Mouse (Mus musculus) midbrain, embryonic 11.5 days (tissue): ENCODE results near the gene Apol7a. TPM values are rescaled to one million over a fixed set of nuclear protein-coding genes. Genes with fewer than 3 reads are reported as not detected.
"Not testable (repeated sequence)": the region's sequence is repeated elsewhere in the genome, so short reads cannot be mapped to it uniquely, and the experiment has no call there.

Experiments
- ATAC-seq: fragments of 200-750 bp; cut with Nextera tagmentation; 2 replicates; pipeline ENCODE4 v1.8.0; 2017; ENCODE audit warnings: moderate TSS enrichment, moderate library complexity; ENCODE audit not compliant: low FRiP score
- DNase-seq: peaks from one replicate; pipeline ENCODE4 v3.0.0; 2015; ENCODE audit warnings: low spot score; ENCODE audit errors: missing footprints
- H3K27ac ChIP-seq: fragments of 300-500 bp; sonication (generic); 2 replicates; pipeline ENCODE4 v1.5.1; 2014; ENCODE audit warnings: low read depth, low read length
- H3K27me3 ChIP-seq: fragments of 300-500 bp; sonication (generic); 2 replicates; pipeline ENCODE4 v1.6.1; 2014; ENCODE audit warnings: mild to moderate bottlenecking, low read length, moderate library complexity, mixed read lengths; ENCODE audit not compliant: control insufficient read depth, insufficient read depth
- H3K36me3 ChIP-seq: fragments of 300-500 bp; sonication (generic); 2 replicates; pipeline ENCODE4 v1.6.1; 2014; ENCODE audit warnings: mild to moderate bottlenecking, low read length, moderate library complexity, mixed read lengths; ENCODE audit not compliant: control insufficient read depth, insufficient read depth
- H3K4me1 ChIP-seq: fragments of 300-500 bp; sonication (generic); 2 replicates; pipeline ENCODE4 v1.6.1; 2014; ENCODE audit warnings: low read length; ENCODE audit not compliant: control insufficient read depth, insufficient read depth
- H3K4me2 ChIP-seq: fragments of 300-500 bp; sonication (generic); 2 replicates; pipeline ENCODE4 v1.6.1; 2014; ENCODE audit warnings: mild to moderate bottlenecking, moderate library complexity
- H3K4me3 ChIP-seq: fragments of 300-500 bp; sonication (generic); 2 replicates; pipeline ENCODE4 v1.5.1; 2014; ENCODE audit warnings: low read depth, low read length
- H3K9ac ChIP-seq: fragments of 300-500 bp; sonication (generic); 2 replicates; pipeline ENCODE4 v1.6.1; 2014; ENCODE audit warnings: low read length
- H3K9me3 ChIP-seq: fragments of 300-500 bp; sonication (generic); 2 replicates; pipeline ENCODE4 v1.6.1; 2016; ENCODE audit warnings: low read length; ENCODE audit not compliant: control insufficient read depth
- WGBS: fragments of 180-500 bp; shearing (Covaris S2); extraction: QIAGEN DNeasy Blood & Tissue Kit; methylation state at CpG from one replicate; pipeline ENCODE4 v1.1.7; 2014; 5-methylcytosine and 5-hydroxymethylcytosine counted together
- polyA plus RNA-seq: library from polyadenylated mRNA; unstranded; fragments of >200 nt; fragmentation: Nextera tagmentation; extraction: Ambion mirVana; gene quantifications from 2 replicates; pipeline ENCODE4 v1.2.1, GENCODE M21; 2014

The Apol7a gene
- polyA plus RNA-seq, 1 experiment from 2014 or later: not detected

GRCm38 (mm10) chr15:77412695-77413094 is 13.8 kb upstream of the Apol7a start:
- H3K9ac ChIP-seq, H3K36me3 ChIP-seq, H3K4me2 ChIP-seq, H3K27me3 ChIP-seq, H3K27ac ChIP-seq, ATAC-seq, H3K4me3 ChIP-seq, H3K9me3 ChIP-seq, H3K4me1 ChIP-seq: not testable (repeated sequence)
- 31% methylated on average over 4 of the region's 4 CpGs for WGBS
- DNase-seq: peak; percentile 84

- 71% methylated on average over 1 of the region's 4 CpGs for WGBS
- not testable (repeated sequence) for H3K4me3 ChIP-seq, DNase-seq, H3K27me3 ChIP-seq, ATAC-seq, H3K36me3 ChIP-seq, H3K27ac ChIP-seq, H3K9ac ChIP-seq, H3K4me2 ChIP-seq, H3K9me3 ChIP-seq, H3K4me1 ChIP-seq
Measured at GRCm38 (mm10) chr15:77411035-77411434, 12.1 kb upstream of the Apol7a start, which contains the start of gene Apol9a. TSS of gene Apol9a (minus strand) at chr15:77411135.

- H3K36me3 ChIP-seq, H3K27ac ChIP-seq, H3K9ac ChIP-seq, ATAC-seq, H3K4me2 ChIP-seq, H3K27me3 ChIP-seq, H3K4me3 ChIP-seq, H3K4me1 ChIP-seq, H3K9me3 ChIP-seq, DNase-seq: not testable (repeated sequence)
- 88% methylated on average over 10 of the region's 10 CpGs for WGBS
Measured at GRCm38 (mm10) chr15:77406370-77406769, 7.5 kb upstream of the Apol7a start.

GRCm38 (mm10) chr15:77397450-77398132 is 1.3 kb downstream of the Apol7a start:
- not testable (repeated sequence) for H3K36me3 ChIP-seq, H3K27ac ChIP-seq, ATAC-seq, H3K9ac ChIP-seq, H3K27me3 ChIP-seq, H3K9me3 ChIP-seq, H3K4me2 ChIP-seq, H3K4me1 ChIP-seq, H3K4me3 ChIP-seq
- peak; percentile 47 for DNase-seq
- WGBS: 77% methylated on average over 11 of the region's 11 CpGs

- H3K4me2 ChIP-seq, H3K4me1 ChIP-seq, H3K9me3 ChIP-seq, H3K27ac ChIP-seq, H3K36me3 ChIP-seq, H3K27me3 ChIP-seq, H3K9ac ChIP-seq, H3K4me3 ChIP-seq, DNase-seq, ATAC-seq: not testable (repeated sequence)
- WGBS: 66% methylated on average over 3 of the region's 3 CpGs
Measured at GRCm38 (mm10) chr15:77393832-77394231, 5.1 kb downstream of the Apol7a start.

- ATAC-seq: no peak
- WGBS: 95% methylated on average over 2 of the region's 2 CpGs
Measured at GRCm38 (mm10) chr15:77387462-77387861, 11.4 kb downstream of the Apol7a start.

GRCm38 (mm10) chr15:77384340-77385030 is 14.4 kb downstream of the Apol7a start:
- Histone ChIP-seq H3K4me1 (no peaks in the 10 kb centered on the region), H3K27ac (no peak overlapping the region)

More at GRCm38 (mm10) chr15:77387462-77387861, 11.4 kb downstream of the Apol7a start:
- no peaks in the 10 kb centered on the region for H3K9me3 ChIP-seq
- no peak overlapping the region for H3K4me3 ChIP-seq
- peak; percentile 77 for DNase-seq
- no peaks in the 10 kb centered on the region for H3K36me3 ChIP-seq
- no peaks in the 10 kb centered on the region for H3K27me3 ChIP-seq
- no peaks in the 10 kb centered on the region for H3K4me1 ChIP-seq
- no peak overlapping the region for H3K4me2 ChIP-seq
- no peak overlapping the region for H3K27ac ChIP-seq
- H3K9ac ChIP-seq: no peak overlapping the region

GRCm38 (mm10) chr15:77382880-77383279 is 16.0 kb downstream of the Apol7a start:
- no peak overlapping the region for H3K9ac ChIP-seq
- no peak overlapping the region for H3K4me3 ChIP-seq
- H3K36me3 ChIP-seq: no peaks in the 10 kb centered on the region
- H3K27ac ChIP-seq: no peak overlapping the region
- no peak for ATAC-seq
- H3K9me3 ChIP-seq: no peaks in the 10 kb centered on the region
- WGBS: 69% methylated on average over 1 of the region's 1 CpGs
- no peaks in the 10 kb centered on the region for H3K4me1 ChIP-seq
- DNase-seq: no peak
- H3K27me3 ChIP-seq: no peaks in the 10 kb centered on the region
- H3K4me2 ChIP-seq: no peak overlapping the region

More at GRCm38 (mm10) chr15:77384340-77385030, 14.4 kb downstream of the Apol7a start:
- peak; percentile 65 for DNase-seq
- ATAC-seq: no peak
- Histone ChIP-seq H3K4me3 (no peak overlapping the region), H3K4me2 (no peak overlapping the region), H3K9ac (no peak overlapping the region), H3K27me3 (no peaks in the 10 kb centered on the region), H3K9me3 (no peaks in the 10 kb centered on the region), H3K36me3 (no peaks in the 10 kb centered on the region)
- WGBS: 92% methylated on average over 7 of the region's 7 CpGs

- Histone ChIP-seq H3K27ac (no peak overlapping the region), H3K4me1 (no peaks in the 10 kb centered on the region), H3K4me3 (no peak overlapping the region), H3K27me3 (no peaks in the 10 kb centered on the region), H3K9ac (no peak overlapping the region), H3K36me3 (no peaks in the 10 kb centered on the region), H3K9me3 (no peaks in the 10 kb centered on the region), H3K4me2 (no peak overlapping the region)
- no peak for DNase-seq
- no peak for ATAC-seq
- 87% methylated on average over 11 of the region's 11 CpGs for WGBS
Measured at GRCm38 (mm10) chr15:77382271-77382850, 16.5 kb downstream of the Apol7a start.
